Mouse (Mus musculus) small intestine, adult 2 months (tissue): ENCODE measurements around the gene Camta1. TPM values are rescaled to one million over a fixed set of nuclear protein-coding genes. Genes with fewer than 3 reads are reported as not detected.

Experiments used
- H3K27ac ChIP-seq: fragments of 200-500 bp; 2 replicates; pipeline ENCODE4 v1.5.1; 2012; ENCODE audit warnings: low read depth, low read length, control low read depth, inconsistent platforms; ENCODE audit not compliant: insufficient read depth
- H3K27me3 ChIP-seq: fragments of 200-500 bp; 2 replicates; pipeline ENCODE4 v1.6.1; 2012; ENCODE audit warnings: mild to moderate bottlenecking, moderate library complexity, low read length, inconsistent platforms; ENCODE audit not compliant: control insufficient read depth, insufficient read depth
- H3K36me3 ChIP-seq: fragments of 200-500 bp; 2 replicates; pipeline ENCODE4 v1.6.1; 2012; ENCODE audit warnings: mild to moderate bottlenecking, low read length, control low read depth, inconsistent platforms; ENCODE audit not compliant: control insufficient read depth, insufficient read depth
- H3K4me1 ChIP-seq: fragments of 200-500 bp; 2 replicates; pipeline ENCODE4 v1.6.1; 2012; ENCODE audit warnings: low read length, inconsistent platforms, mixed read lengths; ENCODE audit not compliant: control insufficient read depth, insufficient read depth, insufficient read length
- H3K4me3 ChIP-seq: fragments of 200-500 bp; 2 replicates; pipeline ENCODE4 v1.5.1; 2012; ENCODE audit warnings: low read depth, mild to moderate bottlenecking, control low read depth, inconsistent platforms, low read length, moderate library complexity
- CTCF ChIP-seq: fragments of 200-500 bp; IDR thresholded peaks from 2 replicates; pipeline ENCODE4 v1.5.1; 2012; ENCODE audit warnings: low read depth, mild to moderate bottlenecking, control low read depth, inconsistent platforms, low read length, moderate library complexity, mixed read lengths; ENCODE audit not compliant: insufficient replicate concordance, insufficient read length; ENCODE audit errors: extremely low read depth
- POLR2A ChIP-seq: fragments of 200-500 bp; IDR thresholded peaks from 2 replicates; pipeline ENCODE4 v1.6.1; 2012; ENCODE audit warnings: low read depth, mild to moderate bottlenecking, control low read depth, inconsistent platforms, low read length, moderate library complexity
- WGBS: fragments of 180-500 bp; shearing (Covaris S2); methylation state at CpG from one replicate; pipeline ENCODE4 v1.1.7; 2018; 5-methylcytosine and 5-hydroxymethylcytosine counted together
- polyA plus RNA-seq: library from polyadenylated mRNA; depleted of rRNA; stranded (reverse); fragments of >200 nt; gene quantifications from 2 replicates; pipeline ENCODE4 v1.2.3, GENCODE M21; 2012

The Camta1 gene
- polyA plus RNA-seq, 1 experiment: 2.2 TPM

- TF ChIP-seq CTCF (no peak), POLR2A (no peak)
- Histone ChIP-seq H3K36me3 (no peaks in the 10 kb centered on the region), H3K4me1 (no peaks in the 10 kb centered on the region), H3K27ac (no peak overlapping the region), H3K27me3 (no peaks in the 10 kb centered on the region), H3K4me3 (no peak overlapping the region)
- WGBS: 73% methylated on average over 14 of the region's 14 CpGs
These were observed 443.3 kb downstream of the Camta1 start for GRCm38 (mm10) chr4:151418344-151418875.

- no peaks in the 10 kb centered on the region for H3K36me3 ChIP-seq
- H3K27ac ChIP-seq: no peak overlapping the region
- 62% methylated on average over 4 of the region's 4 CpGs for WGBS
- no peak for TF ChIP-seq POLR2A
- TF ChIP-seq CTCF: no peak
- no peaks in the 10 kb centered on the region for H3K27me3 ChIP-seq
- no peaks in the 10 kb centered on the region for H3K4me1 ChIP-seq
- no peak overlapping the region for H3K4me3 ChIP-seq
These were observed 445.9 kb downstream of the Camta1 start for GRCm38 (mm10) chr4:151415812-151416211.

GRCm38 (mm10) chr4:151415376-151415775, 446.3 kb downstream of the Camta1 start:
- no peak overlapping the region for H3K4me3 ChIP-seq

GRCm38 (mm10) chr4:151414952-151415351, 446.7 kb downstream of the Camta1 start:
- TF ChIP-seq CTCF (no peak), POLR2A (no peak)
- Histone ChIP-seq H3K4me1 (no peaks in the 10 kb centered on the region), H3K27me3 (no peaks in the 10 kb centered on the region), H3K4me3 (no peak overlapping the region), H3K36me3 (no peaks in the 10 kb centered on the region), H3K27ac (no peak overlapping the region)
- WGBS: 47% methylated on average over 7 of the region's 7 CpGs

More at GRCm38 (mm10) chr4:151415376-151415775, 446.3 kb downstream of the Camta1 start:
- WGBS: 58% methylated on average over 16 of the region's 16 CpGs
- no peak for TF ChIP-seq CTCF
- TF ChIP-seq POLR2A: no peak
- H3K27me3 ChIP-seq: no peaks in the 10 kb centered on the region
- no peaks in the 10 kb centered on the region for H3K4me1 ChIP-seq
- H3K36me3 ChIP-seq: no peaks in the 10 kb centered on the region
- H3K27ac ChIP-seq: no peak overlapping the region

GRCm38 (mm10) chr4:151411641-151412061, 450.0 kb downstream of the Camta1 start:
- Histone ChIP-seq H3K4me1 (no peaks in the 10 kb centered on the region), H3K27ac (no peak overlapping the region), H3K4me3 (no peak overlapping the region), H3K27me3 (no peaks in the 10 kb centered on the region), H3K36me3 (no peaks in the 10 kb centered on the region)
- TF ChIP-seq POLR2A (no peak), CTCF (no peak)
- WGBS: 16% methylated on average over 14 of the region's 14 CpGs

GRCm38 (mm10) chr4:151411016-151411415, 450.7 kb downstream of the Camta1 start:
- 57% methylated on average over 3 of the region's 3 CpGs for WGBS
- Histone ChIP-seq H3K27ac (no peak overlapping the region), H3K4me3 (no peak overlapping the region), H3K36me3 (no peaks in the 10 kb centered on the region), H3K4me1 (no peaks in the 10 kb centered on the region), H3K27me3 (no peaks in the 10 kb centered on the region)
- no peak for TF ChIP-seq POLR2A
- no peak for TF ChIP-seq CTCF

- Histone ChIP-seq H3K36me3 (no peaks in the 10 kb centered on the region), H3K27ac (no peak overlapping the region), H3K4me3 (no peak overlapping the region), H3K4me1 (no peaks in the 10 kb centered on the region), H3K27me3 (no peaks in the 10 kb centered on the region)
- TF ChIP-seq CTCF (no peak), POLR2A (no peak)
- WGBS: 73% methylated on average over 6 of the region's 6 CpGs
These were observed 452.4 kb downstream of the Camta1 start for GRCm38 (mm10) chr4:151409291-151409690.

GRCm38 (mm10) chr4:151408811-151409210, 452.9 kb downstream of the Camta1 start:
- H3K27me3 ChIP-seq: no peaks in the 10 kb centered on the region
- H3K36me3 ChIP-seq: no peaks in the 10 kb centered on the region
- H3K4me1 ChIP-seq: no peaks in the 10 kb centered on the region
- H3K27ac ChIP-seq: no peak overlapping the region
- H3K4me3 ChIP-seq: no peak overlapping the region
- 51% methylated on average over 8 of the region's 8 CpGs for WGBS
- no peak for TF ChIP-seq CTCF
- no peak for TF ChIP-seq POLR2A
